Mouse (Mus musculus) spleen, postnatal 10 days (tissue): ENCODE results near the gene Ugt1a7c.
A peak's percentile ranks its signal among the peaks of the same experiment; 100 is the strongest.
"Not testable (repeated sequence)": the region's sequence is repeated elsewhere in the genome, so short reads cannot be mapped to it uniquely, and the experiment has no call there.

ENCODE experiments used
- DNase-seq, 2 experiments: peaks; one replicate each; pipeline ENCODE4 v3.0.0; 2021 to 2022; ENCODE audit warnings: low spot score in 2 of 2

The Ugt1a7c gene

GRCm38 (mm10) chr1:88094941-88095492, at the start of gene Ugt1a7c:
Gene Ugt1a7c, plus strand, starts transcription at chr1:88095062.
- DNase-seq, result peak in 1 of 2 experiments; percentile 17

- not testable (repeated sequence) for DNase-seq
Measured at GRCm38 (mm10) chr1:88047408-88047807, 47.5 kb upstream of the Ugt1a7c start.

GRCm38 (mm10) chr1:88055088-88055487, 39.8 kb upstream of the Ugt1a7c start, which contains the start of gene Ugt1a10:
Gene Ugt1a10, plus strand, starts transcription at chr1:88055388.
- DNase-seq, result no peak

- not testable (repeated sequence) for DNase-seq
Measured at GRCm38 (mm10) chr1:88066472-88067102, 28.3 kb upstream of the Ugt1a7c start.

GRCm38 (mm10) chr1:88070495-88070894, 24.4 kb upstream of the Ugt1a7c start, which contains the start of gene Ugt1a9:
Gene Ugt1a9, plus strand, starts transcription at chr1:88070800.
- DNase-seq, result no peak

GRCm38 (mm10) chr1:88070902-88071301, 24.0 kb upstream of the Ugt1a7c start:
- DNase-seq, result no peak

GRCm38 (mm10) chr1:88074471-88074870, 20.4 kb upstream of the Ugt1a7c start:
- no peak for DNase-seq

GRCm38 (mm10) chr1:88077128-88077527, 17.7 kb upstream of the Ugt1a7c start:
- no peak for DNase-seq

GRCm38 (mm10) chr1:88081670-88082069, 13.2 kb upstream of the Ugt1a7c start:
- DNase-seq, result no peak

- no peak for DNase-seq
Measured at GRCm38 (mm10) chr1:88086125-88086524, 8.7 kb upstream of the Ugt1a7c start.

GRCm38 (mm10) chr1:88087513-88087912, 7.3 kb upstream of the Ugt1a7c start, which contains the start of gene Ugt1a8:
Gene Ugt1a8, plus strand, starts transcription at chr1:88087813.
- no peak for DNase-seq

- DNase-seq, result no peak
Measured at GRCm38 (mm10) chr1:88092341-88092740, 2.5 kb upstream of the Ugt1a7c start.

- DNase-seq, result not testable (repeated sequence)
Measured at GRCm38 (mm10) chr1:88094270-88094676, 589 bp upstream of the Ugt1a7c start.

- DNase-seq, result not testable (repeated sequence)
Measured at GRCm38 (mm10) chr1:88098546-88098945, 3.7 kb downstream of the Ugt1a7c start.

- DNase-seq, result not testable (repeated sequence)
Measured at GRCm38 (mm10) chr1:88099691-88100090, 4.8 kb downstream of the Ugt1a7c start.

- DNase-seq, result not testable (repeated sequence)
Measured at GRCm38 (mm10) chr1:88103019-88103418, 8.2 kb downstream of the Ugt1a7c start, which contains the start of gene Ugt1a6b. Gene Ugt1a6b, plus strand, starts transcription at chr1:88103252.

GRCm38 (mm10) chr1:88103697-88104468, 9.0 kb downstream of the Ugt1a7c start:
- DNase-seq, result not testable (repeated sequence)

GRCm38 (mm10) chr1:88104667-88105430, 10.0 kb downstream of the Ugt1a7c start:
- DNase-seq, result no peak

GRCm38 (mm10) chr1:88105656-88106055, 10.8 kb downstream of the Ugt1a7c start:
- DNase-seq, result no peak

GRCm38 (mm10) chr1:88109027-88109557, 14.2 kb downstream of the Ugt1a7c start:
- not testable (repeated sequence) for DNase-seq

GRCm38 (mm10) chr1:88109604-88110003, 14.7 kb downstream of the Ugt1a7c start:
- not testable (repeated sequence) for DNase-seq
